Mouse (Mus musculus) left cerebral cortex, adult 2 months (tissue): ENCODE measurements around the gene Naga. TPM values are rescaled to one million over a fixed set of nuclear protein-coding genes. Genes with fewer than 3 reads are reported as not detected.

Experiments
- DNase-seq, 2 experiments: peaks; one replicate each; pipeline ENCODE4 v3.0.0; 2021 to 2022; ENCODE audit warnings: low spot score in 2 of 2, mixed read lengths in 1 of 2; ENCODE audit errors: extremely low spot score in 1 of 2
- H3K27ac ChIP-seq: fragments of 200-600 bp; 2 replicates; pipeline ENCODE4 v1.8.1; 2022
- H3K4me3 ChIP-seq: fragments of 200-600 bp; 2 replicates; pipeline ENCODE4 v1.8.1; 2022
- CTCF ChIP-seq: fragments of 200-600 bp; IDR thresholded peaks from 2 replicates; pipeline ENCODE4 v1.8.1; 2022; ENCODE audit warnings: antibody characterized with exemption, mild to moderate bottlenecking, moderate library complexity
- intact Hi-C: fragments of 180-260 bp; cut with DNase I; formaldehyde crosslinking; loops from one replicate; pipeline ENCODE4 v1.15.1; 2025
- total RNA-seq, 2 experiments: library from RNA; stranded (reverse); gene quantifications; 2 replicates each; pipeline ENCODE4 v1.2.3; 2021

Naga gene
- total RNA-seq, 2 experiments from 2014 or later, result 33.5 to 35.2 TPM

DNA sequence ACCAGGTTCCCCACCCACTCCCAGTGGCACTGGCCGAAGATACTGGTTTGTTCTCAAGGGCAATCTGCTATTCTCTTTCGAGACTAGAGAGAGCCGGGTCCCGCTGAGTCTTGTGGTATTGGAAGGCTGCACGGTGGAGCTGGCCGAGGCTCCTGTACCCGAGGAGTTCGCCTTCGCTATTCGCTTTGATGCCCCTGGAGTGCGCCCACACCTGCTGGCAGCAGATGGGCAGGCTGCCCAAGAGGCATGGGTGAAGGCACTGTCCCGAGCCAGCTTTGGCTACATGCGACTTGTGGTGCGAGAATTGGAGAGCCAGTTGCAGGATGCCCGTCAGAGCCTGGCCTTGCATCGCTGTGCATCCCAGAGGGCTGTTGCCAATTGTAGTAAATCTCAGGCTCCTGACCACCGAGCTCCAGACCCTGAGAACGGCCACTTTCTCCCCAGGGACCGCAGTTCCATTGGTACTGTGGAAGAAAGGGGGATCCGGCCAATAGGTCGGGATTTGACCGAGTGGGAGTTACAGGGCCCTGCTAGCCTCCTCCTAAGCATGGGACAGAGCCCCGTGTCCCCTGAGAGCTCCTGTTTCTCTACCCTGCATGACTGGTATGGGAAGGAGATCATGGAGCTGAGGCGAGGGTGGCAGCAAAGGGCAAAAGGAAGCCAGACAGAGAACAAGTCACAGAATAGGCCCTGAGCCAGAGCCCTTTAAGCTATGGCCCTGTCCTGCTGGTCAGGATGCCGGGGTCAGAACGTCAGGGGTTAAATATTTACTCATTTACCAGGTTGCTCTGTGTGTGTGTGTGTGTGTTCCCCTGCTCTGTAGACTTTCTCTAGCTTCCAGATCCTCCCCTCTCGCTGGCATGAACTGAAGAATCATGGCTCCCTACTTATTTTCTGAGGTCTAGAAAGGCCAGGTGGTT is 4.9 kb upstream of the Naga start:
- H3K4me3 ChIP-seq, result no peak overlapping the region
- no peak overlapping the region for H3K27ac ChIP-seq
- intact Hi-C loops, result no loop called here
- no peak for DNase-seq
- TF ChIP-seq CTCF, result no peak

DNA sequence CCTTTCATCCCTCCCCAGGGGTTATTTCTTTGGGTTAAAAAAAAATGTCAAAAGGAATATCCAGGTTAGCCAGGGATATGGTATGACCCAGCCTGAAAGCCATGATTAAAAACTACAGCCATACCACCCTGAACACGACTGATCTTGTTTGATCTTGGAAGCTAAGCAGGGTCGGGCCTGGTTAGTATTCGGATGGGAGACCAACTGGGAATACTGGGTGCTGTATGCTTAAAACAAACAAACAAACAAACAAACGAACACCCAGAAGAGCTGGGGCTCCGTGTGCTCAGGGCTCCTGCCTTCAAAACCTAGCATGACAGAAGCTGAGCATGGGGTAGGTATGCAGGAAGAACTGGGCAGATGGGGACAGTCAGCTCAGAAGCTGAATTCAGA is 3.8 kb upstream of the Naga start:
- Histone ChIP-seq H3K27ac (no peak overlapping the region), H3K4me3 (no peak overlapping the region)
- TF ChIP-seq CTCF, result no peak
- intact Hi-C loops, result no loop called here
- no peak for DNase-seq

DNA sequence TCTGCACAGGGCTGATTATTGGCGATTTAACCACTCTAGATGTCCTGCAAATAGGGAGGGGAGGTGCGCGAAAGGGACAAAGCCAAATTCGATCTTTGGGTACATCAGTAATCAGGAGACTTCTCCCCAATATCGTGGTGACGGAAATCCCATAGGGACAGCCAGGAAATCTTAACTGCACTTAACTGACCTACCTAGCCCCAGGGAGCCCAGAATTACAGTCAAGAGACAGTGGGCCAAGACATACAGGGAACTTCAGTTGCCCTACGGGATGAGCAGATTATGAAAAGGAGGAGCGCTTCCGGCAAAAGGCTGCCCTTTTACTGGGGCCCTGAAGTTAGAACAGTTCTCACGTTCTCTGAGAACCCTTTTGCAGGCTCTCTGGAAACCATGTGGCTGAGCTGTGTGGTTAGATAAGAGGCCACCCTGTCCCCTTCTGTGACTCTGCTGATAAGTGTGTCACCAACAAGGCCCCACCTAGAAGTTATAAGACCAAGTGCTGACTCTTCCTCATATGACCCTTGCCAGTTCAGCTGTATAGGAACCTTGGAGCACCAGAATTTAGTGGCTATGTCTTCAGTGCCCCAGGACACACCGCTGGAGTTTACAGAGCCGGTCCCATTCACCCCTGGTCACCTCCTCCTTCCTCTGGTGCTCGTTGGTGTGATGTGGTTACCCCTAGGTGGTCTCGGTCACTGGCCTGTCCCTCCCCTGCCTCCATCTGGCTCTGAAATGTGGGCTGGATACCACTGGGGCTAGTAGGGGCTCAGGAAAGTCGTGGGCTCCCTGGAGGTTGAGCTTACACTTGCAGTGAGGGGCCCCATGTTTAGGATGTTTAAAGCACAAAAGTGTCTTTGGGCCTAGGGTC is 3.2 kb upstream of the Naga start:
- intact Hi-C loops, result no loop called here
- DNase-seq, result no peak
- Histone ChIP-seq H3K4me3 (no peak overlapping the region), H3K27ac (no peak overlapping the region)
- TF ChIP-seq CTCF, result no peak

DNA sequence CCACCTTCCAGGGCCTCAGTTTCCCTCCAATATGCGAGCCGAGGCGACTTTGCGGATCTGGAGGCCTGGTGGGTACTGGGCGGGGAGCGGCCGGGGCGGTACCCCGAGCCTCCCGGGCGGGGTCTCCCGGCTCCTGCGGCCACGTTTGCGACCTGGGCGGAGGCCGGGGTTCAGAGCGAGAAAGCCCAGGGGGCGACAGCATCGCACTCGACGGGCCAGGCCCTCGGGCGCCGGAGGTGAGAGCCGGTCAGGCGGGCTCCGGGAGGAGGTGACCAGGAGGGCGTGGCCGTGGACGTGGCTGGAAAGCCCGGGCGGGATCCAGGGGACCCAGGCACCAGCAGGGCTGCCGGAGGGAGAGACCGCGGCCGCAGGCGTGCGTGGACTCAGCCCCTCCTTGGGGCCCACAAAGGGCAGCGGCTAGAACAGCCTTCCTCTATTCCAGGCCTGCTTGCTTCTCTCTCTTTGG is 2.3 kb upstream of the Naga start:
- intact Hi-C loops, result no loop called here
- DNase-seq, result no peak
- H3K4me3 ChIP-seq, result peak overlapping the region; percentile 30
- TF ChIP-seq CTCF, result no peak
- H3K27ac ChIP-seq, result no peak overlapping the region

DNA sequence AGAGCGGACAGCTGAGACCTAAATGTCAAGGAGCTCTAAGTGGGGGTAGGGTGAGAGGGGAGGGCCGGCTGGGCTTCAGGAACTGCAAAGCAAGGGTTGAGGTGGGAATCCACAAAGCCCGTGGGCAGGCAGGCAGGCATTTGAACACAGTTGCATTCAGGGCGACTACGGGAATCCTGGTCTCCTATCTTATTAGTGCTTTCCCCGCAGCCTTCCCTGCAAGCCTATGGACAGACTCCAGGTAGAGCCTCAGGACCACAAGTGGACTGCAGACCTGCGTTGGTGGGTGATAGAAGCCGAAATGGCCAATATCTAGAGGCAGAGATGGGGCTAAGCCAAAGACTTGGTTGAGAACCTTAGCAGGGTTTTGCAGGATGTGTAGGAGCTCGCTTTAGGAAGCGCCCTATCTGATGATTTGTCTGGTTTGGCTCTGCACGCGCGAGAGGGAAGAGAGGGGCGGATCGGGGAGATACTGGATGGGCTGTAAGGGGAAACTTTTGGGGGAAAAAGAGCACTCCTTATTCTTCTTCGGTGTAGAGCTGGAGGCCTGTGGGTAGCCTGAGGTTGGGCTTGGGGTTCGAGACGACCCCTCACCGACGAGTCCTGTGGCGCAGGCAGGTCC is 1.8 kb upstream of the Naga start:
- no peak overlapping the region for H3K27ac ChIP-seq
- DNase-seq, result no peak
- no peak for TF ChIP-seq CTCF
- intact Hi-C loops, result no loop called here
- no peak overlapping the region for H3K4me3 ChIP-seq

DNA sequence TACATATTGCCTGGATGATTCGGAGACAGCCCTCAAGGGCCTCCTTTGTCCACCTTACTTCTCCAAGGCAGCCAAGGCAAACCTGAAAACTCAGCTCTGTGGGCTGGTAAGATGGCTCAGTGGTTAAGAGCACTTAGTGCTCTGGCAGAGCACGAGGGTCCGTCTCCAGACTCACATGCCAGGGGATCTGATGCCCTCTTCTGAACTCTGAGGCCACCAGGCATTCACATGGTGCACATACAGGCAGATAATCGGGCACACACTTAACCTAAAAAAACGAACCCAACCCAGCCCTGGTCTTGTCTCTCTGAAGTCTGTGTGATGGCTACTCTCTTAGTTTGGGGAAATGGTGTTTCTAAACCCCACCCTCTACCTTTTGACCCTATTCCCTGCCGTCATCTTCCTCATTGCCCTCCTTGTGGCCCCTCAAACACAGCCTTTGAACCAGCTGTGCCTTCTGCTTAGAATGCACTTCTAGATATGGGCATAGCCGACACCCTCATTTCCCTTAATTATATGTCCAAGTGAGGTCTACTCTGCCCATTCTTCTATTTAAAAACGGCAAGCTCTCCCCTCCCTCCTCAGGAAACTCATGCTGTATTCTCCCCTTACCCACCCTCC is 1.0 kb upstream of the Naga start:
- TF ChIP-seq CTCF, result no peak
- intact Hi-C loops, result no loop called here
- Histone ChIP-seq H3K4me3 (no peak overlapping the region), H3K27ac (no peak overlapping the region)
- no peak for DNase-seq

DNA sequence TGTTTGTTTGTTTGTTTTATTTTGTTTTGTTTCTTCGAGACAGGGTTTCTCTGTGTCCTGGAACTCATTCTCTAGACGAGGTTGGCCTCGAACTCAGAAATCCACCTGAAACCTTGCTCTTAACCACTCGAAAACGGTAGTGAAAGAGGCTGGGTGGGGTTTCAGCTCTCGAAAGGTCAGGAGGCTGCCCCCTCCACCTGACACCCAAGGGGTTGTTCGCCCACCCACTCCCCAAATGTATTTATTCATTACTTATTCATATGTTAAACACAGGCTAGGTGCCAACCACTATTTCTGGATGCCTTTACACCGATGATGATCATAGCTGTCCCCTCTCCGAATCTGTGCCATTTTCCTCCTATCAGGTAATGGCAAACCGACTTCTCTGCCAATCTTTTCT is 425 bp upstream of the Naga start:
- H3K27ac ChIP-seq, result peak overlapping the region; percentile 73; the same call in 1 of the 2 replicates
- intact Hi-C loops, result no loop called here
- DNase-seq, result no peak
- TF ChIP-seq CTCF, result no peak
- peak overlapping the region; percentile 86 for H3K4me3 ChIP-seq

DNA sequence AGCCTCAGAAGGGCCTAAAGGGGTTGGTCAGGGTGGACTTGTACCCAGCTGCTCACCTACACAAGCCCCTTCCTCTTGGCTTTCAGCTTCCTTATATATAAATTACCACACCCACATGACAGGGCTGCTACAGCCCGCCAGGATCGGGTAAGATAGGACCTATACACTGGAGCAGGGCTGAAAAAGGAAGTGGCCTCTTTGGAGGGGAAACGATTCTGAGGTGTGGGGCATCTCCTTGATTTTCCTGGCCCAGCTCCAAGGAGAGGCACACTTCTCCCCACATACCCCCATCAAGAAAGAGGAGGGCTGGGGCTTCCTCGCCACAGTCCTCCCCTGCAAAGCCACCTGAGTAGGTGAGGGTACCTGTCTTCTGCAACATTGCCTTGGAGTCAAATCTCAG is 850 bp downstream of the Naga start:
- no peak for TF ChIP-seq CTCF
- no peak for DNase-seq
- peak overlapping the region; percentile 86 for H3K4me3 ChIP-seq
- H3K27ac ChIP-seq, result no peak overlapping the region
- intact Hi-C loops, result no loop called here

DNA sequence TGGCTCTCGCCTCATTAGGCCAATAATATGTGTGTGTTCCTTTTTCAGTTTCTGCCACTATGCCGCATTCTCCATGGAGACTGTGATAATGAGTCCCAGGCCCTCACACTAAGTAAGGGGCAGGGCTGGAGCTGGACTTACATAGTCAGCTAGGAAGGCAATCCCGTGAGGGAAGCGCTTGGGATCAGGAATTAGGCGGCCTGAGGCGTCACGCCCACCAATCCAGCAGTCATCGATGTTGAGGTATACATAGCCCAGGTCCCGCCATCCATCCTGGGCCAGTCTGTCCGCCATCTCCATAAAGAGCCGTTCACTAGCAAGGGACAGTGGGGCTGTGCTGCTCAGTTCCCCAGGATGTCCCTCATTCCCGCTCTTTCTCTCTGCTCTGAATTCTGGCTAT is 2.1 kb downstream of the Naga start:
- DNase-seq, result no peak
- intact Hi-C loops, result no loop called here

DNA sequence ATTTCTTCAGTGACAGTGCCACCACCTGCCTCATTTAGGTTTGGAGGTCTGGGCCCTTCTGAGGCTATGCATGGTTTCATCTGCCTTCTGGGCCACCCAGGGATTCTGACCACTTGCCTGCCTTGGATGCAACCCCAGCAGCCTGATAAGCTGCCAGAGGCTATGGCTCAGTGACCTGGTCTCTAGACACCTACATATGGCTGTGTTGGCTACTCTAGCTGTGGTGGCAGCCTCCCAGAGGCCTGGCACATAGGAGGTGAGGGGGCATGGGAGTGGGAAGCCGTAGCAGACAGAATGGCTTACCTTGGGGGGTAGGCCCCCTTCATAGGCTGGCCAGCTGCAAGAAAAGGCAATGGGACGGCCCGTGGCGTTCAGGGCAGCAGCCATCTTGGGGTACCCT is 3.5 kb downstream of the Naga start:
- intact Hi-C loops, result no loop called here
- no peak for DNase-seq

More for the DNA sequence above, 2.1 kb downstream of the Naga start:
- TF ChIP-seq CTCF, result no peak
- H3K27ac ChIP-seq, result no peak overlapping the region
- H3K4me3 ChIP-seq, result no peak overlapping the region

DNA sequence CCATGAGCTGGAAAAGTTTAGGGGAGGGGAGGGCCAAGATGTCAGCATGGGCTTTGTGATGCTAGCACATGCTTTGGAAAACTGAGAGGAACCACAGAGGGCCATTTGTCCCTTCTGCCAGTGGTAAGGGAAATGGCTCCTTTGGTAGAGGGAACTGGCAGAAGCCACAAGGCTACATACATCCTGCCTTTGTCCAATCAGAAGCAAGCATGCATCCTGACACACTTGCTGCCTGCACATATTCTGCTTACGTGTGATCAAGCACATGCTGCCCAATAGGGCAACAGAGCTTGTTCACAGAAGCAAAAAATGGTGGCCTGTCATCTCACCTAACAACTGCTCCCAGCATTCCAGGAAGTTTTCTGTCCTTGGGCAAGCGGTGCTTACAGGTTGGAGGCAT is 13.3 kb downstream of the Naga start:
- no peak for DNase-seq
- intact Hi-C loops, result no loop called here
- Histone ChIP-seq H3K27ac (no peak overlapping the region), H3K4me3 (no peak overlapping the region)
- TF ChIP-seq CTCF, result no peak

More for the DNA sequence above, 3.5 kb downstream of the Naga start:
- H3K4me3 ChIP-seq, result no peak overlapping the region
- H3K27ac ChIP-seq, result no peak overlapping the region
- no peak for TF ChIP-seq CTCF
